Mouse (Mus musculus): ENCODE measurements around the gene Cav1. TPM values are rescaled to one million over a fixed set of nuclear protein-coding genes. Genes with fewer than 3 reads are reported as not detected.

Gene Cav1
- polyA plus RNA-seq, 2 experiments, result 94.5 to 172 TPM

DNA sequence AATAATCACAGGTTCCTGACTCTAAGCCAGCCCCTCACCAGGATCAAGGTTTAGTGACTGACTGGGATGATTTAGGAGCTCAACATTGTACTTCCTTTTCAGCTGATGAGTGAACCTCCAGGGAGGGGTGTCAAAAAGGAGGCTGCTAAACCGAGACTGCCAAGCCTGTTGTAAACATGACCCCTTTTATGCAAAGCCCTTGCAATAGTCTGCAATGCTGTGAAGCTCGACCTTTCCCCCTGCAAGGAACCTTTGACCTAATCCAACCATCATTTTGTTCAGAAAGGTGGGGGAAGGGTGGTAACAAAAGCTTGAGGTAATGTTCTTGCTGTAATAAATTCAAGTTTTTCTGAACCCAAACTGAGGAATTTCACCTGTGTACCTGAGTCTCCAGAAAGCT is 34.3 kb downstream of the Cav1 start:
- H3K4me3 ChIP-seq (replicated peaks; ENCODE audit: low read length), result no peak overlapping the region
- no peak overlapping the region for H3K27ac ChIP-seq (replicated peaks; ENCODE audit: low read depth, low read length)
- H3K36me3 ChIP-seq (ENCODE audit: control insufficient read depth, insufficient read depth, low read length), result no peaks in the 10 kb centered on the region
- no peaks in the 10 kb centered on the region for H3K27me3 ChIP-seq (ENCODE audit: control insufficient read depth, insufficient read depth, low read length)
- DNase-seq (ENCODE audit: low spot score) (no peak), ATAC-seq (ENCODE audit: low FRiP score, low read depth) (no peak)
- no peaks in the 10 kb centered on the region for H3K4me1 ChIP-seq (ENCODE audit: control insufficient read depth, insufficient read depth, low read length)
- TF ChIP-seq POLR2A (IDR thresholded peaks at IDR 0.05; ENCODE audit: borderline replicate concordance, extremely low read depth, insufficient read depth, insufficient read length), result no peak
- WGBS, result 2% methylated on average over 2 of the region's 2 CpGs
- no peak overlapping the region for H3K9ac ChIP-seq (ENCODE audit: low read depth, low read length, severe bottlenecking)
- H3K9me3 ChIP-seq (ENCODE audit: control insufficient read depth, low read length), result no peaks in the 10 kb centered on the region
- H3K4me2 ChIP-seq (replicated peaks; ENCODE audit: low read depth, low read length, severe bottlenecking), result no peak overlapping the region

DNA sequence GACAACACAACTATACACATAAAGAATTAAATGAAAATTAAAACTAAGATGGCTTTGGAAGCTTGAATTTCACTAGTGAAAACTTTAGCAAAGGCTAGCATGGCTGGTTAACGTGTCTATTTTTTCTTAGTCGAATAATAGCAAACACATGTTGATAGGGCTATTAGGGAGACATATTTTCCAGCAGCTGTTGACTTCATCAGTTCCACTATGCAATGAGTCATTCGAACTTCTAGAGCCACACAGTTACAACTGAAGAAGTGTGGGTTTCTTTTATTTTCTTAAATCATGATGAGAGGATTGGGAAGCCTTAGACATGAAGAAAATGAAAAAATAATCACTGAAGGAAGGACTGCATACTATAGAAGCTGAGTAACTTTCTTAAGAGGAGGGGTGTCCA is 41.9 kb downstream of the Cav1 start:
- TF ChIP-seq POLR2A (IDR thresholded peaks at IDR 0.05; ENCODE audit: borderline replicate concordance, extremely low read depth, insufficient read depth, insufficient read length), result no peak
- H3K27ac ChIP-seq (replicated peaks; ENCODE audit: low read depth, low read length), result no peak overlapping the region
- DNase-seq (ENCODE audit: low spot score), result no peak
- H3K4me2 ChIP-seq (replicated peaks; ENCODE audit: low read depth, low read length, severe bottlenecking), result no peak overlapping the region
- no peak overlapping the region for H3K4me3 ChIP-seq (replicated peaks; ENCODE audit: low read length)
- H3K9me3 ChIP-seq (ENCODE audit: control insufficient read depth, low read length), result no peaks in the 10 kb centered on the region
- 0 out of 2 replicates have a peak, but pooled peaks have one; percentile 41 for ATAC-seq (ENCODE audit: low FRiP score, low read depth)
- no peaks in the 10 kb centered on the region for H3K4me1 ChIP-seq (ENCODE audit: control insufficient read depth, insufficient read depth, low read length)
- H3K36me3 ChIP-seq (ENCODE audit: control insufficient read depth, insufficient read depth, low read length), result no peaks in the 10 kb centered on the region
- 46% methylated on average over 3 of the region's 3 CpGs for WGBS
- no peak overlapping the region for H3K9ac ChIP-seq (ENCODE audit: low read depth, low read length, severe bottlenecking)
- no peaks in the 10 kb centered on the region for H3K27me3 ChIP-seq (ENCODE audit: control insufficient read depth, insufficient read depth, low read length)

DNA sequence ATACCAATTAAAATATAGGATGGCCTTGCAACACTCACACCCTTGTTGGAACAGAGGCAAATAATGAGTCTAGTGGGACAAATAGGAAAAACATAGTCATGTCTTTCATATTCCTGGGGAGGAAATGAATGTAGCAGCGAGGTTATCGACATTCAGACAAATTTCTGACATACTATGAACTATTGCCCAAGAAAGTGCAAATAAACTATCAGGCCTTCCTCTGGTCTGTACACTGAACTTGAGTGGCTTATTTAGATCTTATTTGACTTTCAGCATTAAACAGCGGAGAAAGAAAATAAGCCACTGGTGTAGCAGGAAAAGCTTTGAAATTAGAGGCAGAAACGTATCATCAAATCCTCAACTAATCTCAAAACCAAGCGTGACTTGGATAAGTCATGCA is 44.7 kb downstream of the Cav1 start:
- no peak overlapping the region for H3K4me3 ChIP-seq (replicated peaks; ENCODE audit: low read length)

DNA sequence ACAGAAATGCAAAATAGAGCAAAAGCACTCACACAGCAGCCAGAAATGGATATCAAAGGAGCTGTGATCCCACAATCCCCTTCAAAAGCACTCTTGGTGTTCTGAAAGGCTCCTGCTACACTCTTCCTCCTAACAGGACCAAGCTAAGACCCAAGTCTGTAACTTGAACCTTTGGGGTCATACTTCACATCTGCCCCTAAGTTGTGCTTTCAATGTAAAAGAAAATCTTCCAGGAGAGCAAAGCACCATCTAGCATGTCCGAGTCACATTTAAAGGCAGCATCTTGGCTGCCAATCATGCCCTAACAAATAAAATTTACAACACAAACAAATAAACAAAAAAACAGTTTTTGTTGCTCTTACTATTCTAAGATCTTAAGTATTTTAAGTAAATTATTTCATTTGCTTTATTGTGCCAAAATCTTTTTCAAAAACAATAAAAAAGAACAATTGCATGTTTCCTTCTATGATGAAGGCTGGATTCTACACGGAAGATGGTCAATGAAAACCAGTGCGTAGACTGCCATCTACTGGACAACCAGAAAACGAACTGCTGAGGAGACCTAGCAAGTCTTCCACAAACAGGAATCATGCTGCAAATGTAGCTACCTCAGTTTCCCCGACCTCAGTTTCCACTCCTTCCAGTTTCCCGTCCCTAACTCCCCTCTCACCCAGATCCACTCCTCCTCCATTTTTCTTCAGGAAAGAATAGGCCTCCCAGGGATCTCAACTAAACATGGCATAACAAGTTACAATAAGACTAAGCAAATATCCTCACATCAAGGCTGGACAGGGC is 53.0 kb downstream of the Cav1 start:
- DNase-seq (ENCODE audit: low spot score), result peak; percentile 92

More for the DNA sequence above, 44.7 kb downstream of the Cav1 start:
- DNase-seq (ENCODE audit: low spot score) (no peak), ATAC-seq (ENCODE audit: low FRiP score, low read depth) (no peak)
- no peak for TF ChIP-seq POLR2A (IDR thresholded peaks at IDR 0.05; ENCODE audit: borderline replicate concordance, extremely low read depth, insufficient read depth, insufficient read length)
- Histone ChIP-seq H3K27ac (replicated peaks; ENCODE audit: low read depth, low read length) (no peak overlapping the region), H3K9ac (ENCODE audit: low read depth, low read length, severe bottlenecking) (no peak overlapping the region), H3K4me1 (ENCODE audit: control insufficient read depth, insufficient read depth, low read length) (no peaks in the 10 kb centered on the region), H3K9me3 (ENCODE audit: control insufficient read depth, low read length) (no peaks in the 10 kb centered on the region), H3K4me2 (replicated peaks; ENCODE audit: low read depth, low read length, severe bottlenecking) (no peak overlapping the region), H3K27me3 (ENCODE audit: control insufficient read depth, insufficient read depth, low read length) (no peaks in the 10 kb centered on the region), H3K36me3 (ENCODE audit: control insufficient read depth, insufficient read depth, low read length) (no peaks in the 10 kb centered on the region)
- WGBS, result 83% methylated on average over 5 of the region's 5 CpGs

DNA sequence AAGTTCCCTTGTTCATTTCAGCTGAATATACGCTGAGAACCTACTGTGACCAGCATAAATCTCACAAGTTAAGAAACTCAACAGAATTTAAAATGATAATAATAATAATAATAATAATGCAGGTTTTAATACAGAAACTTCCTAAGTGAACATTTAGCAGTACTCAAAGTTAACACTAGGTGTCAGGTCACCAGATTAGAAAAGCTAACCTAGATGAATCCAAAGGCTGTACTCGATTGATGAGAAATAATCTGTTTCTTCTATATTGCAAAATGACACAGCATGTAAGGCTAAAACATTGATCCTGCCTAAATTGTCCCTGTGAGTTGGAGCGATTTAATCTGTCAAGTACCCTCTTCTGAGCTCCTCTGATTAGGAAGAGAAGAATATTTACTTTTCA is 56.6 kb downstream of the Cav1 start:
- H3K36me3 ChIP-seq (ENCODE audit: control insufficient read depth, insufficient read depth, low read length), result no peaks in the 10 kb centered on the region
- H3K9me3 ChIP-seq (ENCODE audit: control insufficient read depth, low read length), result no peaks in the 10 kb centered on the region
- WGBS, result 44% methylated on average over 3 of the region's 3 CpGs
- DNase-seq (ENCODE audit: low spot score) (peak; percentile 40), ATAC-seq (ENCODE audit: low FRiP score, low read depth) (no peak)
- no peaks in the 10 kb centered on the region for H3K4me1 ChIP-seq (ENCODE audit: control insufficient read depth, insufficient read depth, low read length)
- no peak overlapping the region for H3K27ac ChIP-seq (replicated peaks; ENCODE audit: low read depth, low read length)
- no peak overlapping the region for H3K4me2 ChIP-seq (replicated peaks; ENCODE audit: low read depth, low read length, severe bottlenecking)
- no peak overlapping the region for H3K4me3 ChIP-seq (replicated peaks; ENCODE audit: low read length)
- no peak for TF ChIP-seq POLR2A (IDR thresholded peaks at IDR 0.05; ENCODE audit: borderline replicate concordance, extremely low read depth, insufficient read depth, insufficient read length)
- H3K27me3 ChIP-seq (ENCODE audit: control insufficient read depth, insufficient read depth, low read length), result no peaks in the 10 kb centered on the region
- H3K9ac ChIP-seq (ENCODE audit: low read depth, low read length, severe bottlenecking), result no peak overlapping the region

More for the DNA sequence above, 53.0 kb downstream of the Cav1 start:
- Histone ChIP-seq H3K9ac (ENCODE audit: low read depth, low read length, severe bottlenecking) (no peak overlapping the region), H3K9me3 (ENCODE audit: control insufficient read depth, low read length) (no peaks in the 10 kb centered on the region), H3K27me3 (ENCODE audit: control insufficient read depth, insufficient read depth, low read length) (no peaks in the 10 kb centered on the region), H3K36me3 (ENCODE audit: control insufficient read depth, insufficient read depth, low read length) (no peaks in the 10 kb centered on the region), H3K4me2 (replicated peaks; ENCODE audit: low read depth, low read length, severe bottlenecking) (no peak overlapping the region), H3K4me1 (ENCODE audit: control insufficient read depth, insufficient read depth, low read length) (no peaks in the 10 kb centered on the region), H3K27ac (replicated peaks; ENCODE audit: low read depth, low read length) (no peak overlapping the region), H3K4me3 (replicated peaks; ENCODE audit: low read length) (no peak overlapping the region)
- TF ChIP-seq POLR2A (IDR thresholded peaks at IDR 0.05; ENCODE audit: borderline replicate concordance, extremely low read depth, insufficient read depth, insufficient read length), result no peak
- 16% methylated on average over 6 of the region's 6 CpGs for WGBS
- ATAC-seq (ENCODE audit: low FRiP score, low read depth), result 0 out of 2 replicates have a peak, but pooled peaks have one; percentile 37

Measured in limb, embryonic 14.5 days (tissue).